Mouse (Mus musculus) megakaryocyte, embryonic 14.5 days (primary cell): ENCODE results near the gene Man1c1.

Experiments
- FLI1 ChIP-seq: IDR thresholded peaks from 2 replicates; pipeline ENCODE4 v1.6.1; 2012; ENCODE audit warnings: low read length, inconsistent platforms, mixed read lengths
- GATA1 ChIP-seq: IDR thresholded peaks from 3 replicates; pipeline ENCODE4 v1.6.1; 2012; ENCODE audit warnings: mixed read lengths, low read length, inconsistent platforms, borderline replicate concordance

- no peak for TF ChIP-seq GATA1
- TF ChIP-seq FLI1, result no peak
Measured at GRCm38 (mm10) chr4:134620246-134620645, 83.8 kb downstream of the Man1c1 start.
